Mouse (Mus musculus): ENCODE measurements around the gene March9. TPM values are rescaled to one million over a fixed set of nuclear protein-coding genes. Genes with fewer than 3 reads are reported as not detected.
A peak's percentile ranks its signal among the peaks of the same experiment; 100 is the strongest.
"Not testable (repeated sequence)": the region's sequence is repeated elsewhere in the genome, so short reads cannot be mapped to it uniquely, and the experiment has no call there.

March9 gene
- total RNA-seq, 2 experiments from 2014 or later, result 0.05 to 0.08 TPM

- peak; percentile 2 for ATAC-seq (replicated peaks; ENCODE audit: poor library complexity)
Measured at GRCm38 (mm10) chr10:127063913-127064870, 4.2 kb upstream of the March9 start.

GRCm38 (mm10) chr10:127063239-127063872 lies 3.4 kb upstream of the March9 start, which contains the start of gene Cdk4:
TSS of gene Cdk4 (plus strand) at chr10:127063534.
- peak; percentile 70 for ATAC-seq (replicated peaks; ENCODE audit: poor library complexity)

GRCm38 (mm10) chr10:127062503-127062902 lies 2.5 kb upstream of the March9 start:
- 0 out of 2 replicates have a peak, but pooled peaks have one; percentile 12 for ATAC-seq (replicated peaks; ENCODE audit: poor library complexity)

DNA sequence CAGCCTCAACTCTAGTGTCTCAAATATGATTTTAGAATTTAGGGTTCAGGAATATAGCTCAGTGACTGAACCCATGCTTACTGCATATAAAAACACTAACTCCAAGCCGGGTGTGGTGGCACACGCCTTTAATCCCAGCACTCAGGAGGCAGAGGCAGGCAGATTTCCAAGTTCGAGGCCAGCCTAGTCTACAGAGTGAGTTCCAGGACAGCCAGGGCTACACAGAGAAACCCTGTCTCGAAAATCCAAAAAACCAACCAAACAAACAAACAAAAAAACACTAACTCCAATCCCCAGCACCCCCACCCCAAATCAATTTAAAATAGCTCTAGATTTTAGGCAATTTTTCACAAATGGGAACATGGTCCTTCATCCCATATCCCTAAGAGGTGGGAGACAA lies 2.1 kb upstream of the March9 start:
- ATAC-seq (replicated peaks; ENCODE audit: poor library complexity), result not testable (repeated sequence)

DNA sequence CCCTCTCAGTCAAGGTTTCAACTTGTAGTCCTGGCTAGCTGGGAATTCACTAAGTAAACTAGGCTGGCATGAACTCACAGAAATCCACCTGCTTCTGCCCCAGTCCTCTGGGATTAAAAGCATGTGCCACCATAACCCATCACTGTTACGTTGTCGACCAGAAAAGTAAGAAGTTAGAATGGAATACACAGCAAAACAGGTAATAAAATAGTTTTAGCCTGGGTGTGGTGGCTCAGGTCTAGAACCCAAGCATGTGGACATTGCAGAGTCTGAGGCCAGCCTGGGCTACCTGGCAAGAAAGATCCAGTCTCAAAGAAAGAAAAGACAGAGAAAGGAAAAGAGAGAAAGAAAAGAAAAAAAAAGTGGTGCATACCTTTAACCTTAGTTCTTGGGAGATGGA lies 1.5 kb upstream of the March9 start:
- ATAC-seq (replicated peaks; ENCODE audit: poor library complexity), result no peak

GRCm38 (mm10) chr10:127061085-127061484 lies 1.1 kb upstream of the March9 start:
- ATAC-seq (replicated peaks; ENCODE audit: poor library complexity), result no peak

DNA sequence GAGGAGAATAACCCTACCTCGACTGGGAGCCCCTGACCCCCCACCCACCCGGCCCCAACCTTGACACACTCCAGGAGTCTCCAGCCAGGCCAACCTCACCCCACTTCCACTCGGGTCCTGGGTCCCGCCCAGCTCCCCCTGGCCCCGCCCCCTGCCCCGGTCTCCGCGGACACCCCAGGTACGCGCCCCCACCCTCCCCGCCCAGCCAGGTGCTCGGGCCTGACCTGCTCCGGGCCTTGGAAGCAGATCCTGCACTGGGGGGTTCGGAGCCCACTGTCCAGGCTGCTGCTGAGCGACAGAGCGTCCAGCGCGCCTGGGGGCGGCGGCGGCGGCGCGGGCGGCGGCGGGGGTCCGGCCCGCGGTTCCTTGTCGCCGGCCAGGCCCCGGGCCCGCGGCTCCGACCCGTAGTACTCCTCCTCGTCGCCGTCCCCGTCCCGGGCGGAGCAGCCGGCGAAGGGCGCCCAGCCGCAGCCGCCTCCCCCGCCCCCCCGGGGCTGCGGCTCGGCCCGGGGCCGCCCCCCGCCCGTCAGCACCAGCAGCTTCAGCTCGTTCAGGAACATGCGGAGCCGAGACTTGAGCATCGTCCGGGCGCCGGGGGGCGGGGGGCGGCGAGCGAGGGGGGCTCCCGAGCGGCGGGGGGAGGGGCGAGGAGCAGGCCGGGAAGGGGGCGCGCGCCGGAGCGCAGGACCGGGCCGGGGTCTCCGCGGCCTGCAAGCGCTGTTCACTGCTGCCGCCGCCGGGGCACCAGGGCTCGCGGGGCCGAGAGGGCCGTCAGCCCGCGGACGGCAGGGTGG lies 613 bp downstream of the March9 start:
- no peak for ATAC-seq (replicated peaks; ENCODE audit: poor library complexity)

GRCm38 (mm10) chr10:127058708-127059107 lies 1.3 kb downstream of the March9 start:
- no peak for ATAC-seq (replicated peaks; ENCODE audit: poor library complexity)

GRCm38 (mm10) chr10:127058161-127058560 lies 1.8 kb downstream of the March9 start:
- ATAC-seq (replicated peaks; ENCODE audit: poor library complexity), result peak; percentile 85

GRCm38 (mm10) chr10:127056490-127056889 lies 3.5 kb downstream of the March9 start:
- no peak for ATAC-seq (replicated peaks; ENCODE audit: poor library complexity)

GRCm38 (mm10) chr10:127055406-127055805 lies 4.6 kb downstream of the March9 start:
- ATAC-seq (replicated peaks; ENCODE audit: poor library complexity), result 0 out of 2 replicates have a peak, but pooled peaks have one; percentile 13

DNA sequence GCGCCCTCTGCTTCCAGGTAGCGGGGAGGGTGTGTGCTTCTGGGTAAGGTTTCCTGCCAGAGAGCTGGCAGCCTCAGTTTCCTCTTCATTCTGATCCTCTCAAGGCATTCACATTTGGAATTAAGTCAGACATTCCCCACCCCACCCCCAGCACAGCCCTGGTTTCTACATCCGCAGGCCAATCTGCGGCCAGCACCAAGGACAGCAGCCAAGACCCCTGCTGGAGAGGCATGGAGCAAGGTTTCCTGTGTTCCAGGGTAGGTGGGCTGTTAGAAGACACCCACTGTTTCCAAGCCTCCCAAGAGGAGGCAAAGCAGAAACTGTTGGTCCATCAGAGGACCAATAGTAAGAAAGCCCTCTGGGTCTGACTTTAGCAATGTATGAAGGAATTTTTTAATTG lies 5.3 kb downstream of the March9 start:
- no peak for ATAC-seq (replicated peaks; ENCODE audit: poor library complexity)

DNA sequence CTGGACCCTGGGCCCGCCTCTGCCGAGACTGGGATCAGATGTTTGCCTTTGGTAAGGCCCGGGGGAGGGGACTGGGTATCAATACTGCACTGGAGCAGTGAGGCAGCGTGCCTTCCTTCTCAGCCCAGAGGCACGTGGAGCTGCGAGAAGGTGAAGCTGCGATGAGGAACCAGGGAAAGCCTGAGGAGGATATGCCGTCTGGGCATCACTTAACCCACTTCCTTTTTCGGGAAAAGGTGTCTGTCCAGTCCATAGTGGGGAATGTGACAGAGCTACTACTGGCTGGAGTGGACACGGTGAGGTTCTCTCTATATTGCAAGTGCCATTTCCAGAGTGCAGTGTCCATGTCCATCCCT lies 9.9 kb downstream of the March9 start:
- peak; percentile 49 for ATAC-seq (replicated peaks; ENCODE audit: poor library complexity)

DNA sequence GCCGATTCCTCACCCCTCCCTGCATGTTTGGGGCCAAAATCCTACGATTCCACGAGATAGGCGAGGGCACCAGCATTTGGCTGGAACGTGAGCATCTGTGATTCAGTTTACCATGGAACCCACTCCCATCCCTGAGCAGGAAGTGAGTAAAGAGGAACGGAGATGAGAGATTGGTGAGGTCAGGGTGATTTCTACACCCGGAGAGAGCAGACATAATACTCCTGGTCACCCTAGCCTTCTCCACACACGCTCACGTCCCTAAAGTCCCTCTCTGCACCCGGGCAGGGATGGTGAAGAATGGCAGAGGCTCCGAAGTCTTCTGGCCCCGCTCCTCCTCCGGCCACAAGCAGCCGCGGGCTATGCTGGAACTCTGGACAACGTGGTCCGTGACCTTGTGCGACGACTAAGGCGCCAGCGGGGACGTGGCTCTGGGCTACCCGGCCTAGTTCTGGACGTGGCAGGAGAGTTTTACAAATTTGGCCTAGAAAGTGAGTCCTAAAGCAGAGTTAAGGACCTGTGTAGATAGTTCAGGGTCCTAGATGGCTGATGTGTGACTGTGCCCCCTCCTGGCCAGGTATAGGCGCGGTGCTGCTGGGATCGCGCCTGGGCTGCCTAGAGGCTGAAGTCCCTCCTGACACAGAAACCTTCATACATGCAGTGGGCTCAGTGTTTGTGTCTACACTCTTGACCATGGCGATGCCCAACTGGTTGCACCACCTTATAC lies 10.4 kb downstream of the March9 start:
- peak; percentile 35 for ATAC-seq (replicated peaks; ENCODE audit: poor library complexity)

DNA sequence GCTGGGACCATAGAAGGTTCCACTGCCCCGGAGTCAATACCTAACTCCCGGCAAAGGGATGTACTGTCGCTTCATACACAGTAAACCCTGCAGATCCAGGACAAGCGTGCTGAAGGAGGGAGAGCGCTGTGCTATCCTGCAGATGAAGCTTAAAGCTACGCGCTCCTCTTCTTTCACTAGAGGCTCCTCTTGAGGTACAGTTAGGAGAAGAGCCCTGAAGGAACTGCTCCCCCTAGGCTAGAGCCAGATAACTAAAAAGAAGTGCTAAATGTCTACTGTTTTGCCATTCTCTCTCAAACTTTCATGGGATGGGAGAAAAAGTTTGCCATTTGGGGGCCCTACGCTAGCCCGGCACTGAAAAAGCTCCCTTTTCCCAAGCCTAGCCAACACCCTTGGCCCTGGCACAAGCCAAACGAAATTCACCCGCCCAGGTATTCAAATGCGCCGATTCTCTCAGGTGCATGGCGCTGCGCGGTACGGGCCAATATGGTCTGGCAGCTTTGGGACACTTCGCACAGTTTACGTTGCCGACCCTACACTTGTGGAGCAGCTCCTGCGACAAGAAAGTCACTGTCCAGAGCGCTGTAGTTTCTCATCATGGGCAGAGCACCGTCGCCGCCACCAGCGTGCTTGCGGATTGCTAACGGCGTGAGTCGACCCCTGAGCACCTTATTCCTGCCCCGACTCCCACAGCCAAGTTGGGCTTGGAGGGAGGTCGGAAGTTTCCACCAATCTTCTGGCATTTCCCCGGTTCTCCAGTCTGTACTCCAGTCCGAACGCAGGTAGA lies 11.2 kb downstream of the March9 start:
- ATAC-seq (replicated peaks; ENCODE audit: poor library complexity), result peak; percentile 17

GRCm38 (mm10) chr10:127047954-127048353 lies 12.0 kb downstream of the March9 start, which contains the start of gene Cyp27b1:
TSS of gene Cyp27b1 (plus strand) at chr10:127048250.
- ATAC-seq (replicated peaks; ENCODE audit: poor library complexity), result no peak

- ATAC-seq (replicated peaks; ENCODE audit: poor library complexity), result no peak
Measured at GRCm38 (mm10) chr10:127043187-127043586, 16.8 kb downstream of the March9 start.

DNA sequence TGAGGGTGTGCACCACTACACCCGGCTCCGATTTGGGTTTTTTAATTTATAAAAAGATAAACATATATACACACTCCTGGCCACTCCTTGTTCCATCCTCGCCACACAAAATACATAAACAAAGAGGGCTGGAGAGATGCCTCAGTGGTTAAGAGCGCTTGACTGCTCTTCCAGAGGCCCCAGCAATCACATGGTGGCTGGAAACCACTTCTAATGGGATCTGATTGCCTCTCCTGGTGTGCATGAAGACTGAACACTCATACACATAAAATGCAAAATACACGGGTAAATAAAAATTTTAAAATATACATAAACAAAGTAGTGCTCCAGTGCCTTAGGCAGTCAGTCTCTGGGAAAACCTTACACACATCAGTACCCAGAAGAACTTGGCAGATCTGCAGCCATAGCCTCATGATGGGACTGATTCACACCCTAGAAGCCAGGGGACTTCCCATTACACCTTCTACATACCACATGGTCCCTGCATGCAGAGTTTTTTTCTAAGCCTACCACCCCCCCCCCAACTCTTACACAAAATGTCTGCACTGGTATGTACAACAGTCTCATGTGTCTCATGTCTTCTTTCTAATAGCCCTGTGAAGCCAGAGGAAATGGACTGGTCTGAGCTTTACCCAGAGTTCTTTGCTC lies 17.4 kb downstream of the March9 start:
- no peak for ATAC-seq (replicated peaks; ENCODE audit: poor library complexity)

GRCm38 (mm10) chr10:127041774-127042338 lies 18.1 kb downstream of the March9 start:
- ATAC-seq (replicated peaks; ENCODE audit: poor library complexity), result peak; percentile 84
